Mouse (Mus musculus) heart, postnatal 0 days (tissue): ENCODE results near the gene Tor1a.

ENCODE experiments used
- CTCF ChIP-seq: IDR thresholded peaks from 2 replicates; pipeline ENCODE4 v1.5.1; 2016; ENCODE audit warnings: antibody characterized with exemption, control low read depth, low read depth
- EP300 ChIP-seq: IDR thresholded peaks from 2 replicates; pipeline ENCODE4 v1.6.1; 2016; ENCODE audit warnings: antibody characterized with exemption, low read depth

DNA sequence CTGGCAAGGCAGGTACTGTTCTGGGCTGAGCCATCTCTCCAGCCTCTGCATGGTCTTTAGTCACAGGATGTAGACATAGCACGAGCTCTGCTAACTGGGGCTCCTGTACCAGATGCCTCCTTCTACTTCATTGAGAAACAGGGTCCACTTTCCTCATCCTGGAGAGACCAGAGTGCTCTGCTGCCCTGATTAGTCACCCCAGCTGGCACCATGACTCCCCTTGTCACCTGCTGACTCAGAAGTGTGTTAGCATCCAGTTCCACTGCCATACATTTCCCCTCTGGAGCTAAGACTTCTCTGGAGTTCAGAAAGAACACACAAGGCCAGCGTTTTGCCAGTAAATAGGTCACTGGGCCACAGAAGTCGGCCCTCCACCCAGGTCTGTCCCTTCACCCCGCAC lies 42.6 kb downstream of the Tor1a start:
- no peak for TF ChIP-seq CTCF
- TF ChIP-seq EP300 = no peak
